Mouse (Mus musculus): ENCODE measurements around the gene Siah1b.

- TF ChIP-seq CEBPB (IDR thresholded peaks at IDR 0.05; ENCODE audit: insufficient read depth, poor library complexity, severe bottlenecking) = no peak
- TF ChIP-seq USF1 (IDR thresholded peaks at IDR 0.05; ENCODE audit: low read depth) = no peak
- no peak for TF ChIP-seq TCF3 (IDR thresholded peaks at IDR 0.05; ENCODE audit: insufficient read length, low read depth)
- no peak for TF ChIP-seq TCF12 (IDR thresholded peaks at IDR 0.05; ENCODE audit: insufficient read depth, poor library complexity, severe bottlenecking)
- TF ChIP-seq SRF (IDR thresholded peaks at IDR 0.05; ENCODE audit: control insufficient read depth, insufficient read length, low read depth) = no peak
- no peak for TF ChIP-seq POLR2A (IDR thresholded peaks at IDR 0.05; ENCODE audit: insufficient read length, low read depth)
- no peak for TF ChIP-seq REST (IDR thresholded peaks at IDR 0.05; ENCODE audit: insufficient read depth, insufficient read length)
- TF ChIP-seq MYOD1 (IDR thresholded peaks at IDR 0.05; ENCODE audit: control insufficient read depth in 1 of 3, insufficient read length in 2 of 3, low read depth in 2 of 3) = no peak
- TF ChIP-seq MYOG (IDR thresholded peaks at IDR 0.05; ENCODE audit: control insufficient read depth in 1 of 3, insufficient read depth in 1 of 3, insufficient read length in 2 of 3, low read depth in 2 of 3) = no peak
- TF ChIP-seq MAX (IDR thresholded peaks at IDR 0.05; ENCODE audit: low read depth) = no peak
These were observed 17.1 kb upstream of the Siah1b start for GRCm38 (mm10) chrX:164093435-164093834.
